Mouse (Mus musculus): ENCODE measurements around the gene B3galt5.

Gene B3galt5

GRCm38 (mm10) chr16:96348766-96349165 lies 113.2 kb downstream of the B3galt5 start:
- no peak for DNase-seq

- DNase-seq, result no peak
Observed at GRCm38 (mm10) chr16:96351520-96351919, 115.9 kb downstream of the B3galt5 start.

- no peak for DNase-seq
Observed at GRCm38 (mm10) chr16:96353296-96353896, 117.8 kb downstream of the B3galt5 start.

- peak; percentile 64 for DNase-seq
Observed at GRCm38 (mm10) chr16:96353996-96354395, 118.4 kb downstream of the B3galt5 start.

GRCm38 (mm10) chr16:96357903-96358302 lies 122.3 kb downstream of the B3galt5 start:
- DNase-seq, result peak; percentile 77

- DNase-seq, result no peak
Observed at GRCm38 (mm10) chr16:96361305-96362124, 125.9 kb downstream of the B3galt5 start.

GRCm38 (mm10) chr16:96362873-96363272 lies 127.3 kb downstream of the B3galt5 start:
- DNase-seq, result no peak

GRCm38 (mm10) chr16:96363277-96363676 lies 127.7 kb downstream of the B3galt5 start:
- DNase-seq, result no peak

GRCm38 (mm10) chr16:96364870-96365269 lies 129.3 kb downstream of the B3galt5 start:
- DNase-seq, result no peak

All from retina, postnatal 1 day (tissue).